Mouse (Mus musculus) ES-E14 (cell line): Measurements from ENCODE around the gene Tmem273. TPM values are rescaled to one million over a fixed set of nuclear protein-coding genes. Genes with fewer than 3 reads are reported as not detected.

ENCODE experiments used
- DNase-seq: peaks from one replicate; pipeline ENCODE4 v3.0.0-alpha.2; 2013; ENCODE audit warnings: low read depth, low spot score
- H3K27ac ChIP-seq: 2 replicates; pipeline ENCODE4 v1.5.1; 2012; ENCODE audit warnings: low read depth, mild to moderate bottlenecking, low read length, moderate library complexity, mixed read lengths; ENCODE audit not compliant: poor library complexity, insufficient read depth, severe bottlenecking
- H3K36me3 ChIP-seq: 2 replicates; pipeline ENCODE4 v1.6.1; 2012; ENCODE audit warnings: mild to moderate bottlenecking, low read length, moderate library complexity, mixed read lengths; ENCODE audit not compliant: control insufficient read depth, poor library complexity, insufficient read depth, severe bottlenecking
- H3K4me1 ChIP-seq, 2 experiments: fragments of 150-350 bp in 1 of 2; sonication (generic) in 1 of 2; 2 replicates each; pipeline ENCODE4 v1.6.1; 2012; ENCODE audit warnings: low read length in 2 of 2, mild to moderate bottlenecking in 1 of 2, mixed read lengths in 1 of 2; ENCODE audit not compliant: control insufficient read depth in 2 of 2, insufficient read depth in 2 of 2, poor library complexity in 1 of 2
- H3K4me3 ChIP-seq, 2 experiments: fragments of 150-350 bp in 1 of 2; sonication (generic) in 1 of 2; 2 replicates each; pipeline ENCODE4 v1.5.1; 2012; ENCODE audit warnings: low read length in 2 of 2, low read depth in 1 of 2, mild to moderate bottlenecking in 1 of 2, mixed read lengths in 1 of 2; ENCODE audit not compliant: insufficient read depth in 1 of 2, poor library complexity in 1 of 2, severe bottlenecking in 1 of 2
- H3K9ac ChIP-seq: 2 replicates; pipeline ENCODE4 v1.6.1; 2012; ENCODE audit warnings: low read depth, mild to moderate bottlenecking, low read length, mixed read lengths; ENCODE audit not compliant: poor library complexity, insufficient read depth, severe bottlenecking
- H3K9me3 ChIP-seq: fragments of 150-350 bp; sonication (generic); 2 replicates; pipeline ENCODE4 v1.6.1; 2012; ENCODE audit warnings: low read depth, mild to moderate bottlenecking, low read length; ENCODE audit not compliant: control insufficient read depth, insufficient read depth
- CHD2 ChIP-seq: IDR thresholded peaks from 2 replicates; pipeline ENCODE4 v1.6.1; 2014; ENCODE audit warnings: mild to moderate bottlenecking, low read depth, low read length, inconsistent platforms
- HCFC1 ChIP-seq: IDR thresholded peaks from 2 replicates; pipeline ENCODE4 v1.6.1; 2012; ENCODE audit warnings: low read length, inconsistent platforms, borderline replicate concordance; ENCODE audit not compliant: insufficient read depth
- MAFK ChIP-seq: IDR thresholded peaks from 2 replicates; pipeline ENCODE4 v1.6.1; 2014; ENCODE audit warnings: mild to moderate bottlenecking, low read depth, low read length, inconsistent platforms; ENCODE audit not compliant: insufficient read depth
- ZC3H11A ChIP-seq: IDR thresholded peaks from 2 replicates; pipeline ENCODE4 v1.6.1; 2012; ENCODE audit warnings: low read depth, mild to moderate bottlenecking, inconsistent platforms, low read length, borderline replicate concordance
- ZNF384 ChIP-seq: IDR thresholded peaks from 2 replicates; pipeline ENCODE4 v1.6.1; 2012; ENCODE audit warnings: low read depth, low read length, inconsistent platforms
- in situ Hi-C, 2 experiments: fragments of 600-800 bp; cut with MboI; formaldehyde crosslinking; loops; one replicate each; pipeline ENCODE4 v1.15.1; 2025; ENCODE audit warnings: low sequenced_read_pairs in 2 of 2, inconsistent platforms in 1 of 2; ENCODE audit not compliant: unreplicated experiment in 2 of 2
- total RNA-seq: library from RNA; depleted of rRNA; stranded (reverse); fragments of 300-350 nt; gene quantifications from 2 replicates; pipeline ENCODE4 v1.2.3, GENCODE M21; 2012

The Tmem273 gene
- total RNA-seq, 1 experiment, result not detected

GRCm38 (mm10) chr14:32784748-32785134 is 1.0 kb upstream of the Tmem273 start:
- H3K36me3 ChIP-seq, result no peaks in the 10 kb centered on the region
- in situ Hi-C loops, result no loop called here
- no peak overlapping the region for H3K9ac ChIP-seq
- H3K9me3 ChIP-seq, result no peaks in the 10 kb centered on the region
- H3K4me1 ChIP-seq, result no peaks in the 10 kb centered on the region
- TF ChIP-seq ZC3H11A, result no peak
- TF ChIP-seq HCFC1, result no peak
- no peak for TF ChIP-seq ZNF384
- TF ChIP-seq MAFK, result no peak
- no peak for TF ChIP-seq CHD2
- DNase-seq, result no peak
- no peak overlapping the region for H3K27ac ChIP-seq
- H3K4me3 ChIP-seq, result no peak overlapping the region

- Histone ChIP-seq H3K36me3 (no peaks in the 10 kb centered on the region), H3K9ac (no peak overlapping the region), H3K4me1 (no peaks in the 10 kb centered on the region), H3K9me3 (no peaks in the 10 kb centered on the region), H3K4me3 (no peak overlapping the region), H3K27ac (no peak overlapping the region)
- no peak for DNase-seq
- TF ChIP-seq CHD2 (no peak), MAFK (no peak)
- in situ Hi-C loops, result no loop called here
Measured at GRCm38 (mm10) chr14:32787691-32788090, 1.9 kb downstream of the Tmem273 start.

GRCm38 (mm10) chr14:32796375-32796774 is 10.6 kb downstream of the Tmem273 start:
- H3K4me1 ChIP-seq, result peaks cover 0 to 5% of the 10 kb centered on the region in 2 experiments; a peak in 1 of 4 replicates
- in situ Hi-C loops, result no loop called here
- H3K9ac ChIP-seq, result no peak overlapping the region
- H3K9me3 ChIP-seq, result no peaks in the 10 kb centered on the region
- no peaks in the 10 kb centered on the region; the same call in 1 of the 2 replicates for H3K36me3 ChIP-seq
- H3K27ac ChIP-seq, result no peak overlapping the region
- no peak for TF ChIP-seq ZC3H11A
- TF ChIP-seq MAFK, result no peak
- no peak for TF ChIP-seq CHD2
- TF ChIP-seq ZNF384, result no peak
- TF ChIP-seq HCFC1, result no peak
- H3K4me3 ChIP-seq, result no peak overlapping the region
- no peak for DNase-seq

DNA sequence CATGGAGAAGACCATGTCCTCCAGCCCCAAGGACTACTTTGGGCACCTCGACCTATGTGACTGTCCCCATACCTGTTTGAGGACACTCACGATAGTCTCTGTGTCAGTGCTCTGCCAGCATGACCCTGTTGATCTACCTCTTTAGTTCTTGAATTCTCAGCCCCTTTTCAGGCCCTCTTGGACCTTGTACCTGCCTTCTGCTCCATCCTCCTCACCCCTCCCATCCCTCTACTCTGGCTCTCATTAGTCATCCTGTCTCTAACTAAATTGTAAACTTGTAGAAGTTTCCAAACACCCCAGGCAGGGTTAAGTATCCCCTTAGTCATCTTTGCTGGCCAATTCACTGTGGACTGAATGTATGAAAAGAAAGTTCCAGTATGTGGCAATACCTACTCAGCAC is 12.0 kb downstream of the Tmem273 start:
- TF ChIP-seq MAFK (no peak), CHD2 (no peak), ZNF384 (no peak), ZC3H11A (no peak), HCFC1 (no peak)
- no peak for DNase-seq
- in situ Hi-C loops, result no loop called here

DNA sequence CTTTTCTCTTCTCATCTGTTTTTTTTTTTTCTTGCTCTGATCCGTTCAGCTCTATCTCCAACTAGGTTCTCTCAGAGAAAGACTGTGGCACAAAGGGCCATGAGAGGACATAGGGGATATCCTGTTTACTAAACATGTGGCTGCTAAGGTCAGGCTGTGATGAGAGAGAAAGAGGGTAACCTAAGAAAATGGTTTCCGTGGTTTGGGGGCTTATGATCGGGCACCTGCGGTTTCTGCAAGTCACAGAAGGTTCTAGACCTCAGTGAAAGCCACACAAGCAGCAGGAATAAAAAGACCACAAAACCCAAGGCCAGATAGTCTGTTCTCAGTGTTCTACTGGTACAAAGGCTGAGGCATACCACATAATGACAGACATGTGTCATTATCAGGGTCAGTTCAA is 12.6 kb downstream of the Tmem273 start:
- in situ Hi-C loops, result no loop called here
- Histone ChIP-seq H3K4me1 (peaks cover 0 to 6% of the 10 kb centered on the region in 2 experiments; a peak in 1 of 4 replicates), H3K4me3 (no peak overlapping the region)

More for the DNA sequence above, 12.0 kb downstream of the Tmem273 start:
- no peaks in the 10 kb centered on the region; the same call in 1 of the 2 replicates for H3K36me3 ChIP-seq
- H3K27ac ChIP-seq, result no peak overlapping the region
- H3K9ac ChIP-seq, result no peak overlapping the region
- H3K4me1 ChIP-seq, result peaks cover 0 to 6% of the 10 kb centered on the region in 2 experiments; a peak in 1 of 4 replicates
- H3K9me3 ChIP-seq, result no peaks in the 10 kb centered on the region
- H3K4me3 ChIP-seq, result no peak overlapping the region

More for the DNA sequence above, 12.6 kb downstream of the Tmem273 start:
- Histone ChIP-seq H3K9ac (no peak overlapping the region), H3K27ac (no peak overlapping the region), H3K36me3 (no peaks in the 10 kb centered on the region; the same call in 1 of the 2 replicates), H3K9me3 (no peaks in the 10 kb centered on the region)
- no peak for TF ChIP-seq MAFK
- no peak for TF ChIP-seq ZC3H11A
- no peak for TF ChIP-seq CHD2
- TF ChIP-seq ZNF384, result no peak
- no peak for TF ChIP-seq HCFC1
- no peak for DNase-seq
